Mouse (Mus musculus): ENCODE data around the gene Adamts1.

DNA sequence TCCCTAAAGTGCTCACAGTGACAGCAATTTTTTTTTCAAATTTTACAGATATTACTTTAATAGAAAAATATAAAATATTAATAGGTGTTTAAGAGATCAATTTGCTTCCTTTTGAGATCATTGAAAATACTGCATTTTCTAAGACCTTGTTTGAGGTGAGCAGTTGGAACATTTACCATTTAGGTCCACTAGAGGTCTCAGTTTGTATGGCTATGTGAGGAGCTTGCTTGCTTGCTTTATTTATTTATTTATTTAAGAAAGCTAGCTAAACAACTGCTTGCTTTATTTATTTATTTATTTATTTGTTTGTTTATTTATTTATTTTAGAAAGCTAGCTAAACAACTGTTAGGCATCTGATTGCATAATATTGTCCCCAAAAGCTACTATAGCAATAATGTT is 23.1 kb downstream of the Adamts1 start:
- TF ChIP-seq POLR2A (IDR thresholded peaks at IDR 0.05; ENCODE audit: low read depth, low read length) (no peak), CTCF (IDR thresholded peaks at IDR 0.05; ENCODE audit: extremely low read depth, insufficient read length, insufficient replicate concordance, low read depth, low read length) (no peak)

Data from small intestine, adult 2 months (tissue).